Mouse (Mus musculus): ENCODE results near the gene Hunk.

DNA sequence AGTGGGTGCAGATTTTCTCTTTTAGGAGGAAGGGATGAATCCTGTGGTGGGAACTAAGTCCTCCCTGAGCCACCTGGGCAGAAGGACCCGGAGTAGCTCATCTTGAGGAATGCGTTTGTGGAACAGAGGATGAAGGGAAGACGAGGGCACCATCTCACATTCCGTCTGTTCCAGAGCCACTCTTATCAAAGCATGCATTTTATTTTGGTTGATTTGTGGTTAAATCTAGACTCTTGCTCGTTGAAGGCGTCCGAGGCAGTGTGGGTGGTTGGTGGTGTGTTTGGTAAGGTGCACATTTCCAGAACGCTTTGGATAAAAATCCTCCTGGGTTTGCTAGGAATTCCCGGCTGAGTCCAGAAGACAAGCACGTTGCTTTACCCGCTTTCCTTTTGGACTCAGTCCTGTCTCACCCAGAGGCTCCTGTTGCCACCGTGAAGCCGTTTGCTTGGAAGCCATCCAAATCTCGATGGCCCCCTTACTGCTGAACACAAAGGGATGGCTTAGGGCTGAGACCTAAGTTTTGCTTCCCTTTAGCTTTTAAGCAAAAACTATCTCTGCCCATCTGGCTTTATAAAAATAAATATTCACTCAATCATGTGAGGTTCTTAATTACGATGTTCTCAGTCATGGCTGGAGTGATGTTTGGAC, 3.4 kb downstream of the Hunk start:
- TF ChIP-seq POLR2A (IDR thresholded peaks at IDR 0.05; ENCODE audit: insufficient read length, low read depth), result no peak
- TF ChIP-seq MAX (IDR thresholded peaks at IDR 0.05; ENCODE audit: low read depth), result no peak
